Mouse (Mus musculus): ENCODE results near the gene Zfp523.

GRCm38 (mm10) chr17:28142700-28143610 is 34.0 kb upstream of the Zfp523 start:
- no peak for TF ChIP-seq CTCF (IDR thresholded peaks at IDR 0.05; ENCODE audit: low read depth)
- no peak for TF ChIP-seq EP300 (IDR thresholded peaks at IDR 0.05; ENCODE audit: low read depth)

Measured in liver, embryonic 14.5 days (tissue).